Mouse (Mus musculus): ENCODE data around the gene Utp4. TPM values are rescaled to one million over a fixed set of nuclear protein-coding genes. Genes with fewer than 3 reads are reported as not detected.
"Not testable (repeated sequence)": the region's sequence is repeated elsewhere in the genome, so short reads cannot be mapped to it uniquely, and the experiment has no call there.

The Utp4 gene
- polyA plus RNA-seq, 1 experiment, result 0.25 TPM

DNA sequence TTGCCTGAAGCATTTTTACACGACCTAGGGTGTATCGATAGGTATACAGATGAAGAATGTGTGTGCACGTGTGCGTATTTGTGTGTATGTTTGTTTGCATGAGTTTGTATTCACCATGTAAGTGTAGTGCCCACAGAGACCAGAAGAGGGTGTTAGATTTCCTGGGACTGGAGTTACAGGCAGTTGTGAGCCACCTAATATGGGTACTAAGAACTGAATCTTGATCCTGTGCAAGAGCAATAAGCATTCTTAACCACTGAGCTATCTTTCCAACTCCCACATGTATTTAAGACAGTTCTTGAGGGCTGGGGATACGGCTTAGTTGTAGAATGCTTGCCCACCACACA, 26.9 kb downstream of the Utp4 start:
- no peaks in the 10 kb centered on the region for H3K9me3 ChIP-seq (ENCODE audit: control insufficient read depth, low read length)

DNA sequence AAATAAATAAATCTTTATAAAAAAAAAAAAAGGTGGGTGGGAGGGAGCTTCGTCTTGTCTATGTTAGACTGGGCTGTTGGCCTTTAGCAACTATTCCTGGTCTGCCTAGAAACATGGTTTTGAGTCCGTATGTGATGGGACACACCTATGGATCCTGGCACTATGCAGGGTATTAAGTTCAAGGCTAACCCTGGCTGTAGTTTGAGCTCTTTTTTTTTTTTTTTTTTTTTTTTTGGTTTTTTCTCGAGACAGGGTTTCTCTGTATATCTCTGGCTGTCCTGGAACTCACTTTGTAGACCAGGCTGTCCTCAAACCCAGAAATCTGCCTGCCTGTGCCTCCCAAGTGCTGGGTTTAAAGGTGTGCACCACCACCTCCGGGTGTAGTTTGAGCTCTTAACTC, 30.6 kb downstream of the Utp4 start:
- TF ChIP-seq TAL1 (IDR thresholded peaks at IDR 0.05; ENCODE audit: low read length) (no peak), GATA1 (IDR thresholded peaks at IDR 0.05; ENCODE audit: low read length) (no peak)
- peaks cover 39% of the 10 kb centered on the region for H3K36me3 ChIP-seq (ENCODE audit: control insufficient read depth)

More for the DNA sequence above, 26.9 kb downstream of the Utp4 start:
- no peak overlapping the region for H3K4me3 ChIP-seq (replicated peaks)
- H3K27me3 ChIP-seq (ENCODE audit: control insufficient read depth), result no peaks in the 10 kb centered on the region
- no peaks in the 10 kb centered on the region for H3K4me1 ChIP-seq (ENCODE audit: control insufficient read depth)
- H3K36me3 ChIP-seq (ENCODE audit: control insufficient read depth), result peaks cover 76% of the 10 kb centered on the region
- TF ChIP-seq TAL1 (IDR thresholded peaks at IDR 0.05; ENCODE audit: low read length) (no peak), GATA1 (IDR thresholded peaks at IDR 0.05; ENCODE audit: low read length) (no peak)

GRCm38 (mm10) chr8:106924904-106925349, 31.5 kb downstream of the Utp4 start:
- H3K4me1 ChIP-seq (ENCODE audit: control insufficient read depth), result no peaks in the 10 kb centered on the region
- no peak overlapping the region for H3K4me3 ChIP-seq (replicated peaks)
- no peak for TF ChIP-seq TAL1 (IDR thresholded peaks at IDR 0.05; ENCODE audit: low read length)
- 0 out of 2 replicates have a peak, but pooled peaks have one; percentile 19 for TF ChIP-seq GATA1 (IDR thresholded peaks at IDR 0.05; ENCODE audit: low read length)

More for the DNA sequence above, 30.6 kb downstream of the Utp4 start:
- Histone ChIP-seq H3K27me3 (ENCODE audit: control insufficient read depth) (no peaks in the 10 kb centered on the region), H3K4me3 (replicated peaks) (no peak overlapping the region), H3K4me1 (ENCODE audit: control insufficient read depth) (no peaks in the 10 kb centered on the region), H3K9me3 (ENCODE audit: control insufficient read depth, low read length) (no peaks in the 10 kb centered on the region)

GRCm38 (mm10) chr8:106925446-106925845, 32.0 kb downstream of the Utp4 start:
- H3K4me3 ChIP-seq (replicated peaks), result no peak overlapping the region
- TF ChIP-seq TAL1 (IDR thresholded peaks at IDR 0.05; ENCODE audit: low read length) (no peak), GATA1 (IDR thresholded peaks at IDR 0.05; ENCODE audit: low read length) (no peak)
- peaks cover 3% of the 10 kb centered on the region; the same call in 1 of the 2 replicates for H3K27me3 ChIP-seq (ENCODE audit: control insufficient read depth)
- no peaks in the 10 kb centered on the region for H3K9me3 ChIP-seq (ENCODE audit: control insufficient read depth, low read length)
- H3K36me3 ChIP-seq (ENCODE audit: control insufficient read depth), result peaks cover 25% of the 10 kb centered on the region
- no peaks in the 10 kb centered on the region for H3K4me1 ChIP-seq (ENCODE audit: control insufficient read depth)

More at GRCm38 (mm10) chr8:106924904-106925349, 31.5 kb downstream of the Utp4 start:
- no peaks in the 10 kb centered on the region for H3K9me3 ChIP-seq (ENCODE audit: control insufficient read depth, low read length)
- H3K36me3 ChIP-seq (ENCODE audit: control insufficient read depth), result peaks cover 30% of the 10 kb centered on the region
- H3K27me3 ChIP-seq (ENCODE audit: control insufficient read depth), result peaks cover under 1% of the 10 kb centered on the region; the same call in 1 of the 2 replicates

DNA sequence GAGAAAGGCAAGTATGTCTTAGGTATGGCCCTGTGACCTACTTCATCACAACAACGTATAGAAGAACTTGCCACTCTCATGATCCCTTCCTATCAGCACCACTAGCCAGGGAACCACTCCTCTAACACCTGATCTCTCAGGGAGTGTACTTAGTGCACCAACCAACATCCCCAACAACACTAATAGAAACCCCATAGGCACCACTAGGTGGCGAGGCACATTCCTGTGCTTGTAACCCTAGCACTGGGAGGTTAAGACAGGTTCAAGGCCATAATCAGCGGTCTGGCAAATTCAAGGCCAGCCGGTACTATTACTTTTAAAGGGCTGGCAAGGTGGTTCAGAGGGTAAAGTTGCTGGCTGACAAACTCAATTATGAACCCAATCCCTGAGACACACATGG, 33.8 kb downstream of the Utp4 start:
- Histone ChIP-seq H3K27me3 (ENCODE audit: control insufficient read depth) (peaks cover 10% of the 10 kb centered on the region), H3K4me3 (replicated peaks) (no peak overlapping the region), H3K36me3 (ENCODE audit: control insufficient read depth) (peaks cover 13% of the 10 kb centered on the region), H3K9me3 (ENCODE audit: control insufficient read depth, low read length) (no peaks in the 10 kb centered on the region), H3K4me1 (ENCODE audit: control insufficient read depth) (no peaks in the 10 kb centered on the region)
- no peak for TF ChIP-seq GATA1 (IDR thresholded peaks at IDR 0.05; ENCODE audit: low read length)
- no peak for TF ChIP-seq TAL1 (IDR thresholded peaks at IDR 0.05; ENCODE audit: low read length)

DNA sequence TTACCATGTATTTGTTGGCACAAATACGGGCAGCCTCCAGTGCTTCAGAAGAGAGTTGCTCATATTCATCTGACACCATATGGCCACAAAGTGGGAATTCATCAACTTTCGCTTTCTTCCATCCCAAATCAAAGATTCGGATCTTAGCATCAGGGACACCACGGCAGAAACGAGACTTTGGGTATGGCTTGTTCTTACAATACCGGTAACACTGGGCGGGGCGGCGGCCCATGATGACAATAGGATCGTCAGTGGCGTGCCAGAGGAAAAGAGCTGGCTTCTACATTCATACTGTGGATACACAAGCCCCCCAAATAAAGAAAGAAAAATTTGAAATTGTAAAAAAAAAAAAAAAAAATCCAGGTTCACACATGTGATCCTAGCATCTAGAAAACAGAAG, 34.7 kb downstream of the Utp4 start:
- H3K4me3 ChIP-seq (replicated peaks); H3K4me1 ChIP-seq (ENCODE audit: control insufficient read depth); H3K36me3 ChIP-seq (ENCODE audit: control insufficient read depth); H3K9me3 ChIP-seq (ENCODE audit: control insufficient read depth, low read length): not testable (repeated sequence)
- peaks cover 19% of the 10 kb centered on the region for H3K27me3 ChIP-seq (ENCODE audit: control insufficient read depth)

- peaks cover 4% of the 10 kb centered on the region for H3K4me1 ChIP-seq (ENCODE audit: control insufficient read depth)
- no peak overlapping the region for H3K4me3 ChIP-seq (replicated peaks)
- H3K9me3 ChIP-seq (ENCODE audit: control insufficient read depth, low read length), result no peaks in the 10 kb centered on the region
- no peak for TF ChIP-seq TAL1 (IDR thresholded peaks at IDR 0.05; ENCODE audit: low read length)
- TF ChIP-seq GATA1 (IDR thresholded peaks at IDR 0.05; ENCODE audit: low read length), result no peak
- no peaks in the 10 kb centered on the region for H3K36me3 ChIP-seq (ENCODE audit: control insufficient read depth)
- H3K27me3 ChIP-seq (ENCODE audit: control insufficient read depth), result peaks cover 28% of the 10 kb centered on the region
Measured at GRCm38 (mm10) chr8:106929155-106929913, 35.9 kb downstream of the Utp4 start.

DNA sequence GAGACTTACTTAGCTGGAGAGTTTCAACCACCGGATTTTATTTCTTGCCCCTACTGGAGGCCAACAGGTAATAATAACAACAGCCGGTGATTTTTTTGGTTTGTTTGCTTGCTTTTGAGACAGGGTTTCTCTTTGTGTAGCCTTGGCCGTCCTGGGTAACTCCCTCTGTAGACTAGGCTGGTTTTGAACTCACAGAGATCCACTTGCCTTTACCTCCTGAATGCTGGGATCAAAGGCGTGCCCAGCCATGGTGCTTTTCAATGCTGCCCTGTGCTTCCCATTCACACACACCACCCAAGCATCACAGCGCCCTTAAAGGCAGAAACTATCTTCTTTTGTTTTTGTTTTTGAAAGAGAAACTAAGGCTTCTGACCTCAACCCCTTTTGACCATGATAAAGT, 36.5 kb downstream of the Utp4 start:
- Histone ChIP-seq H3K27me3 (ENCODE audit: control insufficient read depth) (peaks cover 33% of the 10 kb centered on the region), H3K4me1 (ENCODE audit: control insufficient read depth) (peaks cover 4% of the 10 kb centered on the region), H3K4me3 (replicated peaks) (no peak overlapping the region)

GRCm38 (mm10) chr8:106932376-106933065, 39.1 kb downstream of the Utp4 start:
- Histone ChIP-seq H3K36me3 (ENCODE audit: control insufficient read depth) (no peaks in the 10 kb centered on the region), H3K9me3 (ENCODE audit: control insufficient read depth, low read length) (no peaks in the 10 kb centered on the region; the same call in 1 of the 2 replicates), H3K4me3 (replicated peaks) (no peak overlapping the region), H3K4me1 (ENCODE audit: control insufficient read depth) (peaks cover 18% of the 10 kb centered on the region), H3K27me3 (ENCODE audit: control insufficient read depth) (peaks cover 59% of the 10 kb centered on the region)
- no peak for TF ChIP-seq GATA1 (IDR thresholded peaks at IDR 0.05; ENCODE audit: low read length)
- no peak for TF ChIP-seq TAL1 (IDR thresholded peaks at IDR 0.05; ENCODE audit: low read length)

More for the DNA sequence above, 36.5 kb downstream of the Utp4 start:
- no peaks in the 10 kb centered on the region for H3K36me3 ChIP-seq (ENCODE audit: control insufficient read depth)
- H3K9me3 ChIP-seq (ENCODE audit: control insufficient read depth, low read length), result no peaks in the 10 kb centered on the region
- TF ChIP-seq TAL1 (IDR thresholded peaks at IDR 0.05; ENCODE audit: low read length) (no peak), GATA1 (IDR thresholded peaks at IDR 0.05; ENCODE audit: low read length) (no peak)

Measured in erythroblast, embryonic 14.5 days (primary cell).